Mouse (Mus musculus) activated CD4-positive, CD25-positive, alpha-beta regulatory T cell, adult 4 months (primary cell): Measurements from ENCODE around the gene Dop1b. TPM values are rescaled to one million over a fixed set of nuclear protein-coding genes. Genes with fewer than 3 reads are reported as not detected.
"Not testable (repeated sequence)": the region's sequence is repeated elsewhere in the genome, so short reads cannot be mapped to it uniquely, and the experiment has no call there.

Experiments used
- ATAC-seq: one replicate; pipeline ENCODE4 v1.8.0; 2017
- polyA plus RNA-seq, 2 experiments: library from polyadenylated mRNA; unstranded; fragments of 100-300 nt; shearing (Covaris generic); gene quantifications; one replicate each; pipeline ENCODE4 v1.2.1; 2017

Dop1b gene
- polyA plus RNA-seq, 2 experiments from 2014 or later, result 24.5 to 25.5 TPM

DNA sequence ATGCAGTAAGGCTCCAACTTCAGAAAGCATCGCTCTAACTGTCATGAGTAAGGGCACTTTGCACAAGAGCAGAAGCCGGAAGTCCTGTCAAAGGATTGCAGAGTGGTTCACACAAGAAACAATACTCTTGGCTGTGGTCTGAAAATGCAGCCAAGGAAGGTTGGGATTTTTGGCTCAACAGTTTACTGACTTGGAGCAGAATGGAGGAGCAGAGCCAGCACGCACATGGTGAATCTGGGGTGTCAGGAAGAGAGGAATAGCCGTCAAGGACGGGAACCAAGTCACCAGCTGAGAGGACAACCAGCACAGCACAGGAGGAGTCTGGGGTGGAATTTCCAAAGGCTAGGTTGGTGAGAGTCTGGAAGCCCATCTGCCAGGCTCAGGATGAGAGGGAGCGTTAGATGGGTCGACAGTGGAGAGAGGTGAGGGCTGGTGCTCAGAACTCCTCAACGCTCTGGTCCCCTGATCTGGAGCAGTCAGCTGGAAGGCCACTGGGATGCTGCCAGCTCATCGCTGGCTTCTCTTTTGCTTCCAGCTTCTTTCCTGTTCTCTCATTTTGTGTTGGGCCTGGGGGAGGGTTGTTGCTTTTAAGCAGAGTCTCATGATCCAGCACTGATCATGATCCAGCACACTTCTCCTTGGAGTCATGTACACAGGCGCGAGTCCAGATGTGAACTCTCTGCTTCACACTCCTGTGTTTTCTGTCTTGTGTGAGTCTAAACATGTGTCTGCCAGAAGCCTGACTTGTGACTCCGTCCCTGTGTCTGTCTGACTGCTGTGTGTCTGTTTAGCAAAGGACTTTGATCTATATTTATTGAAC is 85.5 kb downstream of the Dop1b start:
- ATAC-seq, result no peak

GRCm38 (mm10) chr16:93797841-93798492 is 86.3 kb downstream of the Dop1b start:
- no peak for ATAC-seq

DNA sequence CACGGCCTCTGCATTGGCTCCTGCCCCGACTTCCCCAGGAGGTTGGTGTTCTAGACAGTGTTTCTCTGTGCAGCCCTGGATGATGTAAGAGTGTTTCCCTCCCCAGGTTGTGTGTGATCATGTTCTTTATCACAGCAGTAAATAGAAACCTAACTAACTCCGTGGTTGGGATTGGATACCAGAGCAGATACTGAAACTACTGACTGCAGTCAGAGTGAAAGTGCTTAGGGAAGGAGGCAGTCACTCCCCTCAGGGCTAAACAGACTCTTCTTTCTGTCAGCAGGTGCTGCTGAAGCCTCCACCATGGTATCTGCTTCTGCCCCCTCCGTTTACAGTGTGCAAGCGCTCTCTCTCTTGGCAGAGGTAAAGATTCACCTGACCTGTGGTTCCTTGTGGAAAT is 86.9 kb downstream of the Dop1b start:
- ATAC-seq, result peak; percentile 83

- no peak for ATAC-seq
These were observed 87.4 kb downstream of the Dop1b start for GRCm38 (mm10) chr16:93799071-93799470.

- ATAC-seq, result no peak
These were observed 88.2 kb downstream of the Dop1b start for GRCm38 (mm10) chr16:93799936-93800335.

GRCm38 (mm10) chr16:93807167-93807566 is 95.5 kb downstream of the Dop1b start:
- ATAC-seq, result no peak

- ATAC-seq, result no peak
These were observed 96.4 kb downstream of the Dop1b start for GRCm38 (mm10) chr16:93807961-93808554.

GRCm38 (mm10) chr16:93815856-93816736 is 104.4 kb downstream of the Dop1b start:
- ATAC-seq, result peak; percentile 98

DNA sequence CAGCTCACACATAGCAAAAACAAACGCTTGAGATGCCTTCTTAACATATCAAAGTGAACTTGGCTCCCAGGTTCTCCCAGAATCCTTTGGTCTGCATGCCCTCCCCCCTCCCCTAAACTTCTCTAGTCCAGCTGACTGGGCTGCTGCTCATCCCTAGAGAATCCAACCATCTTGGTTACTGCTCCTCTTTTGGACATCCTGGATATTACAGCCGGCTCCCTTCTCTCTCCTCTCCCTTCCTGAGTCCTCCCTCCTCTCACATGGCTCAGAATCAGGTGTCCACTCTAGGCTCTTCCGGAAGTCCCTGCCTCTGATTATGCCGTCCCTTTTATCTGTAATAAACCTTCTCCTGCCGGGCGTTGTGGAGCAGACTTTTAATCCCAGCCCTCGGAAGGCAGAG is 105.2 kb downstream of the Dop1b start:
- no peak for ATAC-seq

GRCm38 (mm10) chr16:93817371-93817770 is 105.7 kb downstream of the Dop1b start:
- no peak for ATAC-seq

- ATAC-seq, result no peak
These were observed 107.1 kb downstream of the Dop1b start for GRCm38 (mm10) chr16:93818691-93819324.

DNA sequence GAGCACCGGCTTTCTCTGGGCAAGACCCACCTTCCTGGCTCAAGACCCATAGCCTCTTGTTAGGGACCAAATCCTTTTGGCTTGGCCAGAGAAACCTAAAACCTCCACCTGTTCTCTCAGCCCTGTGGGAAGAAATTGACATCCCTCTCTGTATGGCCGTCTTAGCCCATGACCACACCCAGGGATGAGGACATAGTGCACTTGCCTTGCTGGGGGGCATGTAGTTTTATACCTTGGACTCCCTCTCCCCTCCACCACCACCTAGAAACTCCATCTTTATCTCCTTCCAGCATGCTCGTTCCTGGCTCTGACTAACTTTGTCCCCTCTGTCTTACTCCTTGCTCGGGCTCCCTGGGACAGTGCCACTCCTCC is 107.6 kb downstream of the Dop1b start:
- no peak for ATAC-seq

GRCm38 (mm10) chr16:93820040-93820439 is 108.3 kb downstream of the Dop1b start:
- no peak for ATAC-seq

DNA sequence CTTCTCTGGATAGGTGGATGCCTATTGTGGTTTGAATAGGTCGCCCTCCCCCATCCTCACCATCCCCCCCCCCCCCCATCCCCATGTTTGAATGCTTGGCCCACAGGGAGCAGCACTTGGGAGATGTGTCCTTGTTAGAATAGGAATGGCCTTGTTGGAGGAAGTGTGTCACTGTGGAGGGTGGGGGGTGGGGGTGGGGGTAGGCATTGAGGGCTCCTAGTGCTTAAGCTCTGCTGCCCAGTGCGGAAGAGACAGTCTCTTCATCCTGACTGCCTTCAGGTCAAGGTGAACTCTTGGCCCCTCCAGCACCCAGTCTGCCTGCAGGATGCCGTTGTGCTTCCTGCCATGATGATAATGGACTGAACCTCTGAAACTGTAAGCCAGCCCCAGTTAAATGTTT is 110.0 kb downstream of the Dop1b start:
- no peak for ATAC-seq

- not testable (repeated sequence) for ATAC-seq
These were observed 110.9 kb downstream of the Dop1b start for GRCm38 (mm10) chr16:93822433-93823225.

GRCm38 (mm10) chr16:93824799-93825198 is 113.1 kb downstream of the Dop1b start:
- no peak for ATAC-seq

- ATAC-seq, result no peak
These were observed 113.8 kb downstream of the Dop1b start for GRCm38 (mm10) chr16:93825463-93825862.

DNA sequence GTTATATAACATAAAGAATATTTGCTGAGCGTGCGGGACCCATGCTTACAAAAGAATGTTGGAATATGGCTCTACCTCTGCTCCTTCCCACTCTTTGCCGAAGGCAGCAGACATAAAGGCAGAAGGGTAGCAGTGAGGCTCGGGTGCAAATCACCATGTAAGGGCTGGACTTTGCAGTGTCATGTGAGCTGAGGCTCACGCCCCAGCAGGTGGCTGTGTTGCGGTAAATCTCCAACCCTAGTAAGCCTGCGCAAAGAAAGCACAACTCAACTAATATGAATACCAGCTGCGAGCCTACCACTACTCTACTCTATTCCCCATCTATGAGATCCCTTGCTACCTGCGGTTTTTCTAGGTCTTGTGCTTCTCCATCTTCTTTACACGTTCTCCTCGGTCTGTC is 114.3 kb downstream of the Dop1b start:
- no peak for ATAC-seq

DNA sequence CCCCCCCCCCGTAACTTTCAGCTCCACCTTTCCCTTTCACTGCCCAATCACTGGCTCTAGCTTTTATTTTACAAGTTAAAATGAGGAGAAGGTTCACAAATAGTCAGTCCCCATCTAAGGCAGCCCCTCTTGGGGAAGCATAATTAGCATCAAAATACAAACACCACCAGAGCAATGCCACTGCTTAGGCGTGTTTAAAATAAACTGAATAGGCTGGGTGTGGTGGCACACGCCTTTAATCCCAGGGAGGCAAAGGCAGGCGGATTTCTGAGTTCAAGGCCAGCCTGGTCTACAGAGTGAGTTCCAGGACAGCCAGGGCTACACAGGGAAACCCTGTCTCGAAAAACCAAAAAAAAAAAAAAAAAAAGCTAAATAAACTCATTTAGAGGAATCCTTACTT is 114.8 kb downstream of the Dop1b start:
- ATAC-seq, result not testable (repeated sequence)

DNA sequence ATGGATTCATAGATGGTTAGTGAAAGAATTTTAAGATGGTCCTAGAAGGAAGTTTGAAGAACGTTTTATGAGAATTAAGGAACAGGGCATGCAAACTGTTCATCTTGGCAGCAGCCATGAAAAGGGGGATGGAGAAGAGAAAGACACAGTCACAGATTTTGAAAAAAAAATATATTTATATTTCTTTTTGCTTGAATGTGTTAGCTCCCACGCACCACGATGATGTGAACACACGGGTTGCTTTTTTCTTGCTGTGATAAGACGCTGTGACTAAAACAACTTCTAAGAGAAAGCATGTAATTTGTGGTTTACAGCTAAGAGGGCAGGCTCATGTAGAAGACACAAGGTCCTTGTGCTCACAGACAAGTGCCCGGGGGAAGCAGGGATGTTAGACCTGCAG is 115.2 kb downstream of the Dop1b start:
- ATAC-seq, result no peak

GRCm38 (mm10) chr16:93829526-93829925 is 117.8 kb downstream of the Dop1b start:
- ATAC-seq, result no peak
